Mouse (Mus musculus): ENCODE data around the gene Mt3. TPM values are rescaled to one million over a fixed set of nuclear protein-coding genes. Genes with fewer than 3 reads are reported as not detected.

Mt3 gene
- total RNA-seq, 2 experiments from 2014 or later: 827 to 906 TPM

- intact Hi-C loops (cut with DNase I): no loop called here
- no peak for DNase-seq (ENCODE audit: low spot score in 2 of 2)
Observed at GRCm38 (mm10) chr8:94180561-94180908, 28.1 kb downstream of the Mt3 start.

- no peak for DNase-seq (ENCODE audit: low spot score in 2 of 2)
- intact Hi-C loops (cut with DNase I): no loop called here
Observed at GRCm38 (mm10) chr8:94182055-94182929, 29.9 kb downstream of the Mt3 start.

DNA sequence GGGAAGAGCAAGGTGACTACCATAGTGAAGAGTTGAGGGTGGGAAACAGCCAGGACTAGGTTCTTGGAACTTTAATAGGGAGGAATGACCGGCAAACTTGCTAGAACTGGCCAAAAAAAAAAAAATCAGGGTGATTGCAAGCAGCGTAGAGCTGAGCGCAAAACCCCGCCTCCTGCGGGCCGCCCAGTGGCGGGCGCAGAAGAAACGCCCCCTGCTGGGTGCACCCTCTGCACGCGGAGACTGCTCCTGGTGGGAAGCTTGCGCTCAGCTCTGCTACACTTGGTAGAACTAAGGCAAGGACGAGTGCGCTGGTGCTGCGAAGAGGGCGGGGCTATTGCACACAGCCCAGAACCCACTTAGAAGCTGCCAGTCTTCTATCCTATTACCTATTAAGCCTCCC is 30.7 kb downstream of the Mt3 start:
- intact Hi-C loops (cut with DNase I): no loop called here
- DNase-seq (ENCODE audit: low spot score in 2 of 2): peak; percentile 63 to 68

- no peak for DNase-seq (ENCODE audit: low spot score in 2 of 2)
- intact Hi-C loops (cut with DNase I): no loop called here
Observed at GRCm38 (mm10) chr8:94184357-94184843, 32.0 kb downstream of the Mt3 start.

DNA sequence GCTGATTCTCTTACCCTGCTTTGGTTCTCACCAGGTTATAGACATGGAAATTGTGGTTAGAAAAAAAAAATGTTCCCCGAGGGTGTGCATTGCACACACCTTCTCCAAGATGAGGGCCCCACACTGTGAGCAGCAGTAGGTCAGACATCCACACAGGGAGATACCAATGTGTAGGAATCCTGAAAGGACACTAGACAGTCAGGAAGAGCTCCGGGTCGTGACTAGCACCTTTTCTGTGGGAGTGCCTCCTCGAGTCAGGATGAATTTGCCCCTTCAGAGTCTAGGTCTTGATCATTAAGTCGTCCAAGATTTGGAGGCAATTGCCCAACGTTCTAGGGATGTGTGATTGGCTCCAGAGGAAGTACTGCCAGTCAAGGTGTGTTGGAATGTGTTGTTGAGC is 33.4 kb downstream of the Mt3 start:
- intact Hi-C loops (cut with DNase I): no loop called here
- DNase-seq (ENCODE audit: low spot score in 2 of 2): no peak

DNA sequence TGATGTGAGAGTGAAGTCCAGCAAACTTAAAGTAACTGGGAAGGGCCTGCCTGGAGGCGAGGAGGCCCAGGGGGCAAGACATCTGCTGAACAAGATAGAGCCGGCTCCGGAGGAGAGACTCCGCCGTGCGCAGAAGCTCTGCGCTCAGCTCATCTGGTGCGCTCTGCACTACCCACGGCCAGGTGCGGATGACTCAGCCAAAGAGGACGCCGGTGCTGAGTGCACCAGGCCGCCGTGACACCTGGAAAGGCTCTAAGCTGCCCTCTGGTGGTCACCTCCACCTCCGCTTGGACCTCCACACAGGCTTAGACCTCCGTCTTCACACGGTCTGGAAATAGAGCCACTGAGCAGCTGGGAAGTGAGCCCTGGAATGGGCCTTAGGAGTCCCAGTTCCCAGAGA is 34.1 kb downstream of the Mt3 start:
- intact Hi-C loops (cut with DNase I): no loop called here
- DNase-seq (ENCODE audit: low spot score in 2 of 2): peak in 1 of 2 experiments; percentile 47

DNA sequence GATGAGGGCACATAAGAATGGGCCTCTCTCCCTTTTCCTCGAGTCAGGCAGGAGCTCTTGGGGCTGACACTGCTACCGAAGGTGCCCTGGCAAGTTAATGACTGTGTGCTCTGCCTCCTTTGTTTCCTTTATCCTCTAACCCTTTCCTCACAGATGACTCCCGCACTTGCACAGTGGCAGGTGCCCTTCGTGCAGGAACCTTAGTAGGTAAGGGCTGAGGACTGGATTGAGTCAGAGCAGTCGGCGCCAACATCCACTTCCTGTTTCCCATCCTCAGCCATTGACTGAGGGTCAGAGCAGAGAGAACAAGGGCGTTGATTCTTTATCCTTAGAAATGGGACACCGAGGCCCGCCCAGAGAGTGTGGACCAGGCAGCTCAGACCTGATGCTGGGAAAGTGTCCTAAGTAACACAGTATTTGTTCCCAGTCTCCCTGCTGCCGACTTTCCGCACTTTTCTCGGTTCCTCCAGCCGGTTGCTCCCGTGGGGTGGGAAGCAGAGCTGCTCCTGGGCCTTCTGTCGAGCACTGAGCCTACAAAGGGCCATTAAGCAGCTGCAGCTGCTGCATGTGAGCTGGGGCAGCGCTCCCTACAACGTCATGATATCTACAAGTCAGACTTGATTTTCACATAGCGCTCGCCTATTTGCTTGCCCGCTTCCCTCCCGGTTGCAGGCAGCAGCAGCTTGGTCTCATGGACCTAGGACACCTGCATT is 35.0 kb downstream of the Mt3 start:
- no peak for DNase-seq (ENCODE audit: low spot score in 2 of 2)
- intact Hi-C loops (cut with DNase I): no loop called here

- intact Hi-C loops (cut with DNase I): loop anchor here (10.0 kb wide), 1 partner anchor 215 kb away; no protein-coding TSS in a partner anchor
- peak in 1 of 2 experiments; percentile 70 for DNase-seq (ENCODE audit: low spot score in 2 of 2)
Observed at GRCm38 (mm10) chr8:94189275-94190031, 37.0 kb downstream of the Mt3 start.

DNA sequence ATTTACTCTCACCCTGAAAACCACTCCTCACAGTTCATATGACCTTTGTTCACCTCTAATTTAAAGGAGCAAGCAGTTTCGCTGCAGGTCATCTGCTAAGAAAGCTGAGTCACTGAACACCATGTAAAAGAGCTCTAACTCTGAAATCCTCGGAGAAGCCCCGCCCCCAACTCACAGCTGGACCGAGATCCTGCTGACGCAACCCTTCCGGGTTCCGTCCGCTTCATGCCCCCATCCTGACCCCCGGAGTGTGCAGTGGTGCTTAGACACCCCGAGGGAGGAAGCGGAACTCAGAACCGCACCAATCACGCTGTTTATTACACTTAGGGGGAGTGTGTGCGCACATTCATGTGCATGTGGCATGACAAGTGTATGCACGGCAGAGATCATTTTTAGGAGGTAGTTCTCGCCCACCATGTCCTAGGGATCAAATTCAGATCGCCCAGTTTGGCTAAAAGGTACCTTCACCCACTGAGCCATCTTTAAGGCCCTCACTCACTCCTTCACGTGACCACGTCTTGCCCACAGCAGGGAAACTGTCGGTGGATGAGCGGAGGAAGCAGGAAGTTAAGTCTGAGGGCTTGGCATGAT is 38.8 kb downstream of the Mt3 start:
- peak in 1 of 2 experiments; percentile 25 for DNase-seq (ENCODE audit: low spot score in 2 of 2)
- intact Hi-C loops (cut with DNase I): loop anchor here (10.0 kb wide), 1 partner anchor 216 kb away; no protein-coding TSS in a partner anchor

DNA sequence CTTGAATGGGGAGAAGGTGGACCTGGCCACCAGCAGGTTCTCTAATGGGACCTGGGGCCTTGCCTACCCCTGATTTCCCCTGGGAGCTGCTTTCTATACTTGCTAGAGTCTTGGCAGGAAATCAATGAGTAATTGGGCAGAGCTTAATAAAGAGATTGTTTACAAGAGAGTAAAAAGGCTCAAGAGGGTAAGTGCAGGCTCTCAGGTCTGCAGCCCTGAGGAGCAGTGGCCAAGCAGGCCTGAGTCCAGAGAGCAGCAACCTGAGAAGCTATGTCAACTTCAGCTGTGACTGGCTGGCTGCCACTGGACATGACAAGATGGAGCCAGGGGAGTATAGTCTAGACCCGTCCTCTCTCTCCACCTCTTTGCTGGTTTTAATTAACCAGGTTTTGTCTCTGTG is 40.5 kb downstream of the Mt3 start:
- intact Hi-C loops (cut with DNase I): loop anchor here (10.0 kb wide), 1 partner anchor 218 kb away; no protein-coding TSS in a partner anchor
- no peak for DNase-seq (ENCODE audit: low spot score in 2 of 2)

- intact Hi-C loops (cut with DNase I): loop anchor here (5.0 to 10.0 kb wide), 2 partner anchors 92 to 220 kb away; no protein-coding TSS in a partner anchor
- peak in 1 of 2 experiments; percentile 60 for DNase-seq (ENCODE audit: low spot score in 2 of 2)
Observed at GRCm38 (mm10) chr8:94194591-94195223, 42.3 kb downstream of the Mt3 start.

DNA sequence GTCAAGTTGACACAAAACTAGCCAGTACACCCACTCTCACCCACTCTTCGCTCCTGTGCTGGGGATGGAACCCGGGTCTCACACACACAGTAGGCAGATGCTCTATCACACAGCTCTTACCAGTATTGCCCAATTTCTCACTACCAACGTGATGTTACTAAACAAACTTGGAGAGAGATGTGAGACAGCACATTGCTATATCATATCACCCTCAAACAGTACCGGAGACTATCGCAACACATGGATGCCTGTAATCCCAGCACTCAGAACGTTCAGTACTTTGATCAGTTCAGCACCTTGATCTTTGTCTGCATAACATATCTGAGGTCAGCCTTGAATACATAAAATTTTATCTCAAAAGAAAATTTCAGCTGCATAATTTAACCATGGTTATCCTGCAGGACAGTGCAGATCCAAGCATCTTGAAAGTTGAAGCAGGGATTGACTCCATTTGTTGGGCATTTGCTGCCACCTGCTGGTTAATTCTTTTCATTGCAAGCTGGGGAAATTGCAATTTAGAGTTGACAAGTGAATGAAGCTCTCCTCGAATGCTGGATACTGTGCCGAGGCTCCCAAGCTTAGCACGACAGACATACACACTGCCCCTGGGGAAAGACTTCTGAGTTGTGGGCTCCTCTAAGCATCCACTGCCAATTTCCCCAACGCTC is 46.9 kb downstream of the Mt3 start:
- DNase-seq (ENCODE audit: low spot score in 2 of 2): peak; percentile 66 to 87
- intact Hi-C loops (cut with DNase I): loop anchor here (1.0 to 10.0 kb wide), 3 partner anchors 32 to 225 kb away; no protein-coding TSS in a partner anchor

Other genes starting within 250 kb of the Mt3 start
- 100 to 1,000 TPM; 114 to 115 TPM for gene Amfr, start 139.8 kb upstream of the Mt3 start, total RNA-seq (2021)
- 10 to 100 TPM; 47.4 to 52.3 TPM for gene Nudt21, start 115.6 kb upstream of the Mt3 start, total RNA-seq (2021)
- 10 to 100 TPM; 86.6 to 96.8 TPM for gene Ogfod1, start 115.4 kb upstream of the Mt3 start, total RNA-seq (2021)
- gene Bbs2, start 53.7 kb upstream of the Mt3 start, total RNA-seq (2021): 10 to 100 TPM; 24.4 to 31.5 TPM
- not detected for gene Mt4, start 15.4 kb upstream of the Mt3 start, total RNA-seq (2021)
- gene Mt2, start 20.1 kb downstream of the Mt3 start, total RNA-seq (2021): 100 to 1,000 TPM; 386 to 457 TPM
- gene Mt1, start 26.5 kb downstream of the Mt3 start, total RNA-seq (2021): 100 to 1,000 TPM; 501 to 574 TPM
- gene Nup93, start 62.0 kb downstream of the Mt3 start, total RNA-seq (2021): 10 to 100 TPM; 40.7 to 62.8 TPM
- gene Slc12a3, start 176.6 kb downstream of the Mt3 start, total RNA-seq (2021): under 1 TPM; 0.27 to 0.41 TPM
- gene Herpud1, start 233.8 kb downstream of the Mt3 start, total RNA-seq (2021): 10 to 100 TPM; 58.1 to 61.1 TPM